Mouse (Mus musculus) kidney, adult 2 months (tissue): ENCODE results near the gene Capn15.

Experiments used
- CTCF ChIP-seq: fragments of 200-500 bp; conservative IDR thresholded peaks from 2 replicates; pipeline ENCODE4 v1.5.1; 2011; ENCODE audit warnings: low read depth, mild to moderate bottlenecking, control low read depth, low read length, moderate library complexity, mixed read lengths; ENCODE audit not compliant: insufficient read depth, insufficient read length
- POLR2A ChIP-seq: fragments of 200-500 bp; IDR thresholded peaks from one replicate; pipeline ENCODE4 v1.6.1; 2011; ENCODE audit warnings: low read depth, low read length, control low read depth

- TF ChIP-seq CTCF (no peak), POLR2A (no peak)
Observed at GRCm38 (mm10) chr17:25961566-25961965, 24.0 kb downstream of the Capn15 start.
